Mouse (Mus musculus): ENCODE data around the gene Slc39a12. TPM values are rescaled to one million over a fixed set of nuclear protein-coding genes. Genes with fewer than 3 reads are reported as not detected.

Slc39a12 gene
- 0.06 TPM in 1 of 2 replicates, not detected in the other for polyA plus RNA-seq (2012; rRNA removed; ENCODE audit: low replicate concordance)

DNA sequence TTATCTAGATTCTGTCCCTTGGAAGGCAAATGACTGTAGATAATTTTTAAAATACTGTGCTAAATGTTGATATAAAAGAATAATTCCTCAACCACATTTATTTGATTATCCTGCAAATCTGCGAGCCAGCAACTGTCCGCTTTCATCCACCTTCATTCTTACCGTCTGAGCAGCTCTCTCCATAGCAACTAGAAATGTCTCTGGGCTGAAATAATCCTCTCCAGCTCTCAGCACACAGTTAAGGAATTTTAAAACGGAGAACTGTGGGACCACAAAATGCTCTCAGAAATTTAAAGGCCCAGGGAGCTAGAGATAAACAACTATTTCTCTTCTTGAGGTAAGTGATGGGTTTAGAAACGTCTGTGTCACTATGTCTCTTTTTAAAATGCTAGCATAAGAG, at the start of gene Slc39a12:
TSS of gene Slc39a12 (plus strand) at position 155 of the 400 bp plus-strand sequence.

Other genes with a start within 250 kb of the Slc39a12 start
- gene Tmem236, start 213.8 kb upstream of the Slc39a12 start, polyA plus RNA-seq (2012; rRNA removed; ENCODE audit: low replicate concordance), result 0.06 TPM in 1 of 2 replicates, not detected in the other
- gene Mrc1, start 158.9 kb upstream of the Slc39a12 start, polyA plus RNA-seq (2012; rRNA removed; ENCODE audit: low replicate concordance), result 5.7 and 14.3 TPM in 2 replicates
- gene Cacnb2, start 214.8 kb downstream of the Slc39a12 start, polyA plus RNA-seq (2012; rRNA removed; ENCODE audit: low replicate concordance), result 0.37 TPM in 2 replicates